Mouse (Mus musculus): ENCODE data around the gene Tsks. TPM values are rescaled to one million over a fixed set of nuclear protein-coding genes. Genes with fewer than 3 reads are reported as not detected.

The Tsks gene
- polyA plus RNA-seq, 2 experiments: 0.05 to 0.07 TPM

- TF ChIP-seq EP300 (IDR thresholded peaks at IDR 0.05; ENCODE audit: low read depth) (no peak), CTCF (IDR thresholded peaks at IDR 0.05; ENCODE audit: low read depth) (no peak)
- Histone ChIP-seq H3K9ac (replicated peaks) (no peak overlapping the region), H3K4me2 (ENCODE audit: low read depth) (no peak overlapping the region), H3K36me3 (replicated peaks; ENCODE audit: control insufficient read depth, insufficient read depth, low read depth) (no peaks in the 10 kb centered on the region), H3K27ac (no peak overlapping the region), H3K9me3 (ENCODE audit: control insufficient read depth, low read length) (no peaks in the 10 kb centered on the region), H3K27me3 (ENCODE audit: control insufficient read depth, insufficient read depth, low read length) (no peaks in the 10 kb centered on the region), H3K4me1 (replicated peaks; ENCODE audit: control insufficient read depth in 2 of 2, insufficient read depth in 2 of 2, low read length in 1 of 2) (peaks cover 0 to 10% of the 10 kb centered on the region in 2 experiments; a peak in 2 of 4 replicates), H3K4me3 (ENCODE audit: insufficient read depth in 1 of 2, low read depth in 2 of 2, low read length in 2 of 2) (no peak overlapping the region)
- DNase-seq (ENCODE audit: low read depth in 3 of 3, low spot score in 3 of 3): no peak
- 85% methylated on average over 13 of the region's 13 CpGs for WGBS (ENCODE audit: insufficient replicate concordance)
- ATAC-seq (ENCODE audit: insufficient read depth): no peak
These were observed 22.0 kb downstream of the Tsks start for GRCm38 (mm10) chr7:44964990-44965389.

GRCm38 (mm10) chr7:44965975-44966374 is 23.0 kb downstream of the Tsks start:
- Histone ChIP-seq H3K9me3 (ENCODE audit: control insufficient read depth, low read length) (no peaks in the 10 kb centered on the region), H3K4me2 (ENCODE audit: low read depth) (no peak overlapping the region), H3K9ac (replicated peaks) (no peak overlapping the region), H3K27me3 (ENCODE audit: control insufficient read depth, insufficient read depth, low read length) (no peaks in the 10 kb centered on the region), H3K4me1 (replicated peaks; ENCODE audit: control insufficient read depth in 2 of 2, insufficient read depth in 2 of 2, low read length in 1 of 2) (peaks cover 2 to 17% of the 10 kb centered on the region in 2 experiments; a peak in 2 of 4 replicates), H3K4me3 (ENCODE audit: insufficient read depth in 1 of 2, low read depth in 2 of 2, low read length in 2 of 2) (no peak overlapping the region), H3K36me3 (replicated peaks; ENCODE audit: control insufficient read depth, insufficient read depth, low read depth) (no peaks in the 10 kb centered on the region), H3K27ac (no peak overlapping the region)
- TF ChIP-seq CTCF (IDR thresholded peaks at IDR 0.05; ENCODE audit: low read depth) (peak; percentile 56; the same call in 1 of the 2 replicates), EP300 (IDR thresholded peaks at IDR 0.05; ENCODE audit: low read depth) (no peak)
- DNase-seq (ENCODE audit: low read depth in 3 of 3, low spot score in 3 of 3) (no peak), ATAC-seq (ENCODE audit: insufficient read depth) (no peak)
- WGBS (ENCODE audit: insufficient replicate concordance): 57% methylated on average over 7 of the region's 7 CpGs

GRCm38 (mm10) chr7:44966638-44967037 is 23.6 kb downstream of the Tsks start:
- no peaks in the 10 kb centered on the region for H3K36me3 ChIP-seq (replicated peaks; ENCODE audit: control insufficient read depth, insufficient read depth, low read depth)
- peak; percentile 42 for TF ChIP-seq CTCF (IDR thresholded peaks at IDR 0.05; ENCODE audit: low read depth)
- TF ChIP-seq EP300 (IDR thresholded peaks at IDR 0.05; ENCODE audit: low read depth): no peak
- H3K9ac ChIP-seq (replicated peaks): no peak overlapping the region
- 58% methylated on average over 15 of the region's 15 CpGs for WGBS (ENCODE audit: insufficient replicate concordance)
- no peaks in the 10 kb centered on the region for H3K9me3 ChIP-seq (ENCODE audit: control insufficient read depth, low read length)
- no peak overlapping the region for H3K27ac ChIP-seq
- no peak overlapping the region for H3K4me3 ChIP-seq (ENCODE audit: insufficient read depth in 1 of 2, low read depth in 2 of 2, low read length in 2 of 2)
- ATAC-seq (ENCODE audit: insufficient read depth) (no peak), DNase-seq (ENCODE audit: low read depth in 3 of 3, low spot score in 3 of 3) (no peak)
- H3K4me1 ChIP-seq (replicated peaks; ENCODE audit: control insufficient read depth in 2 of 2, insufficient read depth in 2 of 2, low read length in 1 of 2): peaks cover 6 to 19% of the 10 kb centered on the region in 2 experiments; a peak in 3 of 4 replicates
- H3K27me3 ChIP-seq (ENCODE audit: control insufficient read depth, insufficient read depth, low read length): no peaks in the 10 kb centered on the region
- no peak overlapping the region for H3K4me2 ChIP-seq (ENCODE audit: low read depth)

DNA sequence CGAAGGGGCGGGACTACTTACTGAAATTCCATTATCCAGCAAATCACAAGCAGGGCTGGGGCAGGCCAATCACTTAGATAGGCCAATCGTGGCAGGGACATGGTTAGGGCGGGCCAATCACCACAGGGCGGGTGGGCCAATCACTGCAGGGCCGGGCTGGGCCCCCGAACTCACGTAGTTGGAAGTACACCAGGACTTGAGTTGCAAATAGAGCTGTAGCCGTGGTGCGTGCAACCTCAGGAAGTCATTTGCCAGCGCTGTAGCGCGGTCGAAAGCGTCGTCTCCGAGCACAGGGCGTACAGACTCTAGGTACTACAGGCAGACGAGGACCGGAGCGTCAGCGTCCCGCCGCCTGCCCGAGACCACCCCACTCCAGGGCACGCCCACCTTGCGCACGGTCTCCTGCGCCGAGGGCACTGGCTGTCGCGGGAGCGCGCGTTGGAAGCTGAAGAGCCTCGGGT is 27.3 kb downstream of the Tsks start:
- under 1% methylated on average over 36 of the region's 36 CpGs for WGBS (ENCODE audit: insufficient replicate concordance)
- DNase-seq (ENCODE audit: low read depth in 3 of 3, low spot score in 3 of 3) (peak; percentile 61 to 71 (median 69)), ATAC-seq (ENCODE audit: insufficient read depth) (peak; percentile 85)
- Histone ChIP-seq H3K4me2 (ENCODE audit: low read depth) (peak overlapping the region; percentile 81), H3K4me1 (replicated peaks; ENCODE audit: control insufficient read depth in 2 of 2, insufficient read depth in 2 of 2, low read length in 1 of 2) (peaks cover 13 to 23% of the 10 kb centered on the region in 2 experiments), H3K4me3 (ENCODE audit: insufficient read depth in 1 of 2, low read depth in 2 of 2, low read length in 2 of 2) (peak overlapping the region; percentile 56 to 70), H3K9me3 (ENCODE audit: control insufficient read depth, low read length) (no peaks in the 10 kb centered on the region), H3K36me3 (replicated peaks; ENCODE audit: control insufficient read depth, insufficient read depth, low read depth) (no peaks in the 10 kb centered on the region), H3K27ac (no peak overlapping the region), H3K27me3 (ENCODE audit: control insufficient read depth, insufficient read depth, low read length) (no peaks in the 10 kb centered on the region), H3K9ac (replicated peaks) (peak overlapping the region; percentile 35)
- no peak for TF ChIP-seq CTCF (IDR thresholded peaks at IDR 0.05; ENCODE audit: low read depth)
- TF ChIP-seq EP300 (IDR thresholded peaks at IDR 0.05; ENCODE audit: low read depth): no peak

GRCm38 (mm10) chr7:44971142-44971541 is 28.1 kb downstream of the Tsks start:
- no peaks in the 10 kb centered on the region; the same call in 1 of the 2 replicates for H3K36me3 ChIP-seq (replicated peaks; ENCODE audit: control insufficient read depth, insufficient read depth, low read depth)
- H3K4me2 ChIP-seq (ENCODE audit: low read depth): peak overlapping the region; percentile 81
- H3K4me1 ChIP-seq (replicated peaks; ENCODE audit: control insufficient read depth in 2 of 2, insufficient read depth in 2 of 2, low read length in 1 of 2): peaks cover 13 to 26% of the 10 kb centered on the region in 2 experiments
- no peaks in the 10 kb centered on the region for H3K27me3 ChIP-seq (ENCODE audit: control insufficient read depth, insufficient read depth, low read length)
- 53% methylated on average over 7 of the region's 7 CpGs for WGBS (ENCODE audit: insufficient replicate concordance)
- no peak overlapping the region for H3K9ac ChIP-seq (replicated peaks)
- no peaks in the 10 kb centered on the region for H3K9me3 ChIP-seq (ENCODE audit: control insufficient read depth, low read length)
- ATAC-seq (ENCODE audit: insufficient read depth) (no peak), DNase-seq (ENCODE audit: low read depth in 3 of 3, low spot score in 3 of 3) (no peak)
- no peak overlapping the region for H3K27ac ChIP-seq
- TF ChIP-seq EP300 (IDR thresholded peaks at IDR 0.05; ENCODE audit: low read depth): no peak
- TF ChIP-seq CTCF (IDR thresholded peaks at IDR 0.05; ENCODE audit: low read depth): no peak
- no peak overlapping the region for H3K4me3 ChIP-seq (ENCODE audit: insufficient read depth in 1 of 2, low read depth in 2 of 2, low read length in 2 of 2)

All from liver, embryonic 14.5 days (tissue).